In genomic region chr4:129079126-129079525, GRCm38 (mm10) we compare ENCODE assay signal across 29 mouse cellular contexts. TPM values are rescaled to one million over a fixed set of nuclear protein-coding genes. Genes with fewer than 3 reads are reported as not detected.
A peak's percentile ranks its signal among the peaks of the same experiment; 100 is the strongest.
DNase-seq lines count a peak whose midpoint lies in the region; ATAC-seq and TF ChIP-seq lines count a peak whose summit lies in the region.
"Had no signal": no experiment of that assay in that cellular context is flagged by ENCODE, and none has a peak within 500 bp of the region (broad histone marks: within the 10 kb centered on the region; RNA-seq: fewer than 3 reads in every experiment).

No protein-coding gene starts in this region.

- TF ChIP-seq CTCF in heart, adult 2 months (IDR thresholded peaks at IDR 0.05) = no peak

- no peak for TF ChIP-seq POLR2A in heart, adult 2 months (IDR thresholded peaks at IDR 0.05; ENCODE audit: insufficient read depth, low read depth, low read length)

- H3K4me3 ChIP-seq in heart, adult 2 months = no peak overlapping the region

- no peaks in the 10 kb centered on the region for H3K4me1 ChIP-seq in heart, adult 2 months (ENCODE audit: control insufficient read depth, insufficient read depth, low read length)

- 0 out of 2 replicates have a peak, but pooled peaks cover 2% of the 10 kb centered on the region for H3K36me3 ChIP-seq in heart, adult 2 months (ENCODE audit: control insufficient read depth, insufficient read depth, low read length)

- ATAC-seq in erythroblast, adult 5-6 weeks (replicated peaks; ENCODE audit: low FRiP score, poor library complexity, severe bottlenecking) = no peak
- ATAC-seq: activated CD4-positive, CD25-positive, alpha-beta regulatory T cell, adult 4 months; CD4-positive, CD25-positive, alpha-beta regulatory T cell, adult 4 months; Patski had no signal

- TF ChIP-seq EP300 in heart, adult 2 months (IDR thresholded peaks at IDR 0.05; ENCODE audit: insufficient read depth, low read depth, low read length) = no peak

- intact Hi-C loops in heart, adult 2 months (cut with DNase I) = no loop called here

- peak; percentile 68 for DNase-seq in ES-CJ7 (ENCODE audit: low read depth, low spot score)
- peak; percentile 32 for DNase-seq in NIH3T3 (ENCODE audit: low read depth)
- DNase-seq in R1 (ENCODE audit: low read depth, low spot score) = peak; percentile 28
- peak; percentile 69 for DNase-seq in ZHBTc4 (ENCODE audit: low read depth, low spot score)
- DNase-seq in heart, adult 2 months = no peak
- no peak for DNase-seq in natural killer cell, adult 2 months (ENCODE audit: low spot score in 2 of 2)
- no peak for DNase-seq in layer of hippocampus, postnatal 10 days (ENCODE audit: low spot score in 2 of 2)
- DNase-seq: adrenal gland, adult 2 months; adrenal gland, adult 8-10 months; adrenal gland, postnatal 10 days; adrenal gland, postnatal 14 days; adrenal gland, postnatal 25 days; adrenal gland, postnatal 36 days; B cell, adult 2 months; cerebellum, adult 11 months; cerebellum, adult 11-12 months; cerebellum, adult 18-20 months; cerebellum, adult 2 months; cerebellum, adult 8-10 months; cerebellum, adult 9-10 months had no signal

- H3K27ac ChIP-seq in heart, adult 2 months = no peak overlapping the region

- no peak overlapping the region for H3K9ac ChIP-seq in heart, adult 2 months (ENCODE audit: low read depth, low read length)

- no peaks in the 10 kb centered on the region for H3K27me3 ChIP-seq in heart, adult 2 months (ENCODE audit: control insufficient read depth, insufficient read depth, low read length)
- H3K27me3 ChIP-seq: CH12.LX, Patski had no signal

- WGBS in heart, adult 2 months = 92% methylated on average over 9 of the region's 9 CpGs

- H3K79me2 ChIP-seq in heart, adult 2 months (replicated peaks; ENCODE audit: control insufficient read depth, insufficient read depth, low read length) = no peaks in the 10 kb centered on the region

RNA-seq across cellular contexts. Expression of gene Rnf19b, which starts 21.1 kb away (rescaled TPM):
- total RNA-seq in heart, adult 2 months (2021) = 10 to 100 TPM; 27.1 to 28.1 TPM
- 21.1 and 24.7 TPM in 2 replicates for polyA plus RNA-seq in heart, adult 2 months (2012; rRNA removed)
- total RNA-seq in layer of hippocampus, postnatal 10 days (2021) = 10 to 100 TPM; 64.5 to 68.8 TPM
- total RNA-seq in erythroblast, adult 5-6 weeks (2015; ENCODE audit: low replicate concordance) = 9.6 and 12.5 TPM in 2 replicates
- total RNA-seq in erythroblast, adult 5-6 weeks (2017; ENCODE audit: low replicate concordance) = 19.2 and 30.5 TPM in 2 replicates

RNA-seq across cellular contexts. Expression of gene Tmem54, which starts 26.2 kb away (rescaled TPM):
- total RNA-seq in heart, adult 2 months (2021) = not detected
- 0.23 TPM in 1 of 2 replicates, not detected in the other for polyA plus RNA-seq in heart, adult 2 months (2012; rRNA removed)
- not detected for total RNA-seq in layer of hippocampus, postnatal 10 days (2021)
- total RNA-seq in erythroblast, adult 5-6 weeks (2015; ENCODE audit: low replicate concordance) = not detected in 2 replicates
- not detected in 2 replicates for total RNA-seq in erythroblast, adult 5-6 weeks (2017; ENCODE audit: low replicate concordance)
- total RNA-seq: adrenal gland, adult 18-20 months; adrenal gland, adult 2 months; adrenal gland, adult 8-10 months; adrenal gland, postnatal 10 days; adrenal gland, postnatal 14 days; adrenal gland, postnatal 25 days; adrenal gland, postnatal 36 days; CH12.LX; G1E; MEL had no signal
- polyA plus RNA-seq: activated CD4-positive, CD25-positive, alpha-beta regulatory T cell, adult 4 months; adrenal gland, adult 2 months; CD4-positive, CD25-positive, alpha-beta regulatory T cell, adult 4 months; G1E; Patski had no signal

RNA-seq across cellular contexts. Expression of gene Hpca, which starts 42.7 kb away (rescaled TPM):
- under 1 TPM in 1 of 2 experiments, not detected in 1; 0.14 TPM for total RNA-seq in heart, adult 2 months (2021)
- 0.23 and 0.62 TPM in 2 replicates for polyA plus RNA-seq in heart, adult 2 months (2012; rRNA removed)
- 100 to 1,000 TPM; 910 to 956 TPM for total RNA-seq in layer of hippocampus, postnatal 10 days (2021)
- not detected in 2 replicates for total RNA-seq in erythroblast, adult 5-6 weeks (2015; ENCODE audit: low replicate concordance)
- not detected in 2 replicates for total RNA-seq in erythroblast, adult 5-6 weeks (2017; ENCODE audit: low replicate concordance)
- total RNA-seq: G1E had no signal
- polyA plus RNA-seq: activated CD4-positive, CD25-positive, alpha-beta regulatory T cell, adult 4 months; C2C12; CD4-positive, CD25-positive, alpha-beta regulatory T cell, adult 4 months; G1E; Patski had no signal

RNA-seq across cellular contexts. Expression of gene Fndc5, which starts 57.7 kb away (rescaled TPM):
- 100 to 1,000 TPM; 338 to 388 TPM for total RNA-seq in heart, adult 2 months (2021)
- 197 and 335 TPM in 2 replicates for polyA plus RNA-seq in heart, adult 2 months (2012; rRNA removed)
- total RNA-seq in layer of hippocampus, postnatal 10 days (2021) = 10 to 100 TPM; 41.4 to 42.9 TPM
- total RNA-seq in erythroblast, adult 5-6 weeks (2015; ENCODE audit: low replicate concordance) = not detected in 2 replicates
- total RNA-seq in erythroblast, adult 5-6 weeks (2017; ENCODE audit: low replicate concordance) = not detected in 2 replicates
- polyA plus RNA-seq: Patski had no signal

Comparison
In these comparisons a context has a peak if more than half of its experiments do, and no peak if none do; other contexts are left out.
1. DNase-seq: peak in ES-CJ7 (single experiment), NIH3T3 (single experiment), R1 (single experiment) and ZHBTc4 (single experiment); none in heart, adult 2 months (0 of 2), natural killer cell, adult 2 months (0 of 2) and layer of hippocampus, postnatal 10 days (0 of 2).
2. RNA of gene Hpca, which starts 42.7 kb away (total RNA-seq): 910 to 956 TPM in layer of hippocampus, postnatal 10 days; 0.14 TPM in heart, adult 2 months and not detected in erythroblast, adult 5-6 weeks; every median in the first group is over 100 times any median in the second.